Mouse (Mus musculus): Measurements from ENCODE around the gene Vac14. TPM values are rescaled to one million over a fixed set of nuclear protein-coding genes. Genes with fewer than 3 reads are reported as not detected.
A peak's percentile ranks its signal among the peaks of the same experiment; 100 is the strongest.

Vac14 gene
- total RNA-seq, 2 experiments from 2014 or later = 20.8 to 22.4 TPM

DNA sequence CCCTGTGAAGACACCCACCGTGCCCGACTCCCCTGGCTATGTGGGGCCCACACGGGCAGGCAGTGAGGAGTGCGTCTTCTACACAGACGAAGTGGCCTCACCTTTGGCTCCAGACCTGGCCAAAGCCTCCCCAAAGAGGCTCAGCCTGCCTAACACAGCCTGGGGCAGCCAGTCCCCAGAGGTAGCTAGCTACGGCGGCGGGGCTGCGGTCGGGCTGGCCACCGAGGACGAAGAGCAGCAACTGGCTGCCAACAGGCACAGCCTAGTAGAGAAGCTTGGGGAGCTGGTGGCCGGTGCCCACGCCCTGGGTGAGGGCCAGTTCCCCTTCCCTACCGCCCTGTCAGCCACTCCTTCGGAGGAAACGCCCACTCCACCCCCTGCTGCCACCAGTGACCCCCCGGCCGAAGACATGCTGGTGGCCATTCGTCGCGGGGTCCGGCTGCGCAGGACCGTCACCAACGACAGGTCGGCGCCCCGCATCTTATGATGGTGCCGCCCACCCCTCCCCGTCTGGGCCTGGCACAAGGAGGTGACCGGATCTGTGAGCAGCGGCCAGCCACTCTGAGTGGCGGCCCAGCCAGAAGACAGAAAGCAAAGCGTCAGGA, 120.3 kb downstream of the Vac14 start:
- DNase-seq = no peak

DNA sequence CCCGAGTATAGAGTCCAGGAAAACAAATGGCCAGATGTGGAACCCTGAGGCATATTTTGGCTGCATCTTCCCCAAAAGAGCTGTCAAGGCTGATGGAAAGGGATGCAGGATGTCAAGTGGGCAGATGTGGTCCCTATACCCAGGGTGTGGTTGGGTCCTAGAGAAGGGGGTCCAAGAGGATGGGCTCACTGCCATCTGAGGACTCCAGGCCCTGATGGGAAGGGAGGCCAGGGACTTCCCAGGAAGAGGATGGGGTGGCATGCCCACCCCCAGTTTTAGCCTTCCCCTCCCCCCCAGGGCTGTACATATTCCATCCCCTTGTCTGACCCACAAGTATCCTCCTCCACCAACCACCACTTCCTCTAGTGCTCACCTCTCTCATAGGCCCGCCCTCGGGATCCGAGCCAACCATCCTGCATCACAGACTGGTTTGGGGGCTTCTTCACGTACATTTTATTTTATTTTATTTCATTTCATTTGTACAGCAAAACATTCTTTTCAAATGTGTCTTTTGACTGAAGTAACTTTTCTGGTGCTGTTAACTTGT, 122.3 kb downstream of the Vac14 start:
- intact Hi-C loops (cut with DNase I) = no loop called here
- DNase-seq = no peak

More for the DNA sequence above, 120.3 kb downstream of the Vac14 start:
- intact Hi-C loops (cut with DNase I) = no loop called here

DNA sequence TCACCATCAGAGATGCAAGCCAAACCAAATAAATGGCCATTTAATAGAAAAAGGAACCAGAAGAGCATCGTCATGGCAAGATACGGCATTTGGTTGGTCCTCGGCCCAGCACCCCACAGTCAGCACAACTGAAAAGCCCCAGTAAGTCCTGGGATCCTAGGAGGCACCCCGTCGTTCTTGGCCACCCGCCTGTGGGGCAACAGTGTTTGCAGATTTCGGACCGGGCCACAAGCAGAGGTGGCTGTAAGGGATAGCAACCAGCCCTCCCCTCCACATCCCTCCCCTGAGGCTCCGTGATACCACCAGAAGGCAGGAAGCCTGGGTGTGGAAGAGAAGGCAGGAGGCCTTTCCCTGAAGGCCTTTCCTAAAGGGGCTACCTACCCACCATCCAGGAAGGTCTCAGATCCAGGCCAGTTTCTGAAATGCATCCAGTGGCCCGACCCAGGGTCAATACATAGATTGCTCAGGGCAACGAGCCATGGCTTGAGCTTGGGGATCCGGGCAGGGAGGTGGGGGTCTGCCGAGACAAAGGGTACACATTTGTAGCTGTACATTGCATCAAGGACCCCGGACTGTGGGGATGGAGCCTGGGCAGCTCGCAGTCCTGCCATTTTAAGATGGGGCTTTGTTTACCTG, 123.5 kb downstream of the Vac14 start:
- intact Hi-C loops (cut with DNase I) = no loop called here
- DNase-seq = no peak

DNA sequence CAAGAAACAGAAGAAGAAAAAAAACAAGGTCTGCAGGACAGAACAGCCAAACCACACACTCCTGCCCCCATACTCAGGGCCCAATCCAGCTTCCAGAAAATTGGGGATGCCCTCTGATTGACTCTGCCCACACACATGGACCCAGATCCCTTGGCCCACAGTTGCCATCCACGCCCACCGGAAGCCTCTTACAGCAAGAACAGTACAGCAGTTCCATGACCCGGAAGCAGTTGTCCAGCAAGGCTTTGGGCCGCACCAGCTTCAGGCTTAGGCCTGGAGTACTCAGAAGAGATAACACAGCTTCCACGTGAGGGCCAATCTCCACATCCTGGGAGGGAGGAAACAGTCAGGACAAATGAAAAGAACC, 124.0 kb downstream of the Vac14 start:
- intact Hi-C loops (cut with DNase I) = no loop called here
- no peak for DNase-seq

DNA sequence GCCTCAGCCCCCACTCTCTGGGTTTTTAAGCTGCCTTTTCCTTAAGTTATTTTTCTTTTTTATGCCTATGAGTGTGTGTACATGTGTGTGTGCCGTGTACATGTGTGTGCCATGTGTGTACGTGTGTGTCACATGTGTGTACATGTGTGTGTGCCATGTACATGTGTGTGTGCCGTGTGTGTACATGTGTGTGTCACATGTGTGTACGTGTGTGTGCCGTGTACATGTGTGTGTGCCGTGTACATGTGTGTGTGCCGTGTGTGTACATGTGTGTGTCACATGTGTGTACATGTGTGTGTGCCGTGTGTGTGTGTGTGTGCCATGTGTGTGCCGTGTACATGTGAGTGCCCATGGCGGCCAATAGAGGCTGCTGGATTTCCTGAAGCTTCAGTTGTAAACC, 126.8 kb downstream of the Vac14 start:
- intact Hi-C loops (cut with DNase I) = loop anchor here (5.0 kb wide), 2 partner anchors 332 to 347 kb away; partner anchors contain the start of genes Clec18a and Pdpr
- DNase-seq = no peak

DNA sequence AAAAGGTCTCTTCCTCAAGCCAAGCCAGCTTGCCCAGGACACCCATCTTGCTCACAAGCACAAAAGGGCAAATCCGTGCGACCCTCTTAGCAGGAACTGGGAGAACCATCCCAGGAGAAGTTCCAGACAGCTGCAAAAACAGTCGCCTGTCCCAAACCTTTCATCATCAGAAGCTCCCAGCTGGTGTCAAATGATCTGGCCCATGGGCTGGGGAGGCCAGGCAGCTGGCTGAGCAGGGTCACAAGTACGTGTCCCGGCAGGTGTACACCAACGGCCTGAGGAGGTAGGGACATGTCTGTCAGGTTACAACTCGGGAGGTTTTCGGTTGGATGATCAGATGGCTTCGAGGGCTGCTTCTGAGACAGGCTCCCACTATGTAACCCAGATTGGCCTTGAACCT, 128.3 kb downstream of the Vac14 start:
- intact Hi-C loops (cut with DNase I) = loop anchor here (5.0 kb wide), 2 partner anchors 331 to 346 kb away; partner anchors contain the start of genes Clec18a and Pdpr
- DNase-seq = no peak

DNA sequence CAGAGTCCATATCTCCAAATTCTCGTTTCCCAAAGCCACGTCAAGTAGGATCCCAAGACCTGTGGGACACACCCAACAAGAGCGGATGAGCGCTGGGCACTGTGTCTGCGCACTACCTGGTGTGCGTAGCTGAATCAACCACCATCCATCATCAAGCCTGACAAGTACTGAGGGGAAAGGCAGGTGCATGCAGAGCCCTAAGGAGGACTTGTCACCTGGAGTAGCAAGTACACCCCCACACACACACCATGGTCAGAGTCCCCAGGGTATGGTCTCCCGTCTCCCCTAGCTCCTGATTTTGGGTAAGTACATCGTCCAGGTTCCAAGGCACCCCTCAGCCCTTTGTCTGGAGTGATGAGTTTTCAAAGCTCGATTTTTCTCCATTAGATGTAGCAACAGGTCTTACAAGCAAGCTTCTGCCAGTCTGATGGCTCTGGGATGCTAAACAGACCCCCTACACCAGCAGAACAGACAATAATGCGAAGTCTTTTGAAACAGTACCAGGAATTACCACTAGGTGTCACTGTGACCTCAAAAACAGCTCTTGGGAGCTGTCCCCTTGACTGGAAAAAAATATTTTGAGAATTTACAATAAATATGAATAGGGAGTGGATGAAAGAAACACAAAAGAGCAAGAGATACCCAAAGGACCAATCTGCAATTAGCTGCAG, 131.2 kb downstream of the Vac14 start:
- intact Hi-C loops (cut with DNase I) = loop anchor here (2.0 to 5.0 kb wide), 6 partner anchors 59 to 343 kb away; partner anchors contain the start of genes Clec18a and Pdpr
- peak; percentile 60 to 83 for DNase-seq

DNA sequence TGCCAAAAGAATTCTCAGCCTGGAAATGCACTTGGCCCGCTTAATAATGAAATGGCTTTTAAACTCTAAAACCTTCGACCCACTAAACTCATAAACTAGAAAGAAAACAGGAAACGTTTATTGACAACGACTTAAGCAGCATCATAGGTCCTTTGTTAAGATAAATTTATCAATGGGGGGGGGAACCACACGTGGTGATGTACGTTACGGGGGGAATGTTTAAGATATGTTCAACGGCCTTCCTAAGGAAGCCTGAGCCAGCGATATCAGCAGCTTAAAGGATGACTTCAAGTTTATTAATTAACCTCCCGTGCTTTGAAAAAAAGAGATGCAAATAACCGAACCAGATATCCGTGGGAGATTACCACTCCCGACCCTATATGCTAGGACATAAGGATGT, 131.9 kb downstream of the Vac14 start:
- no peak for DNase-seq

DNA sequence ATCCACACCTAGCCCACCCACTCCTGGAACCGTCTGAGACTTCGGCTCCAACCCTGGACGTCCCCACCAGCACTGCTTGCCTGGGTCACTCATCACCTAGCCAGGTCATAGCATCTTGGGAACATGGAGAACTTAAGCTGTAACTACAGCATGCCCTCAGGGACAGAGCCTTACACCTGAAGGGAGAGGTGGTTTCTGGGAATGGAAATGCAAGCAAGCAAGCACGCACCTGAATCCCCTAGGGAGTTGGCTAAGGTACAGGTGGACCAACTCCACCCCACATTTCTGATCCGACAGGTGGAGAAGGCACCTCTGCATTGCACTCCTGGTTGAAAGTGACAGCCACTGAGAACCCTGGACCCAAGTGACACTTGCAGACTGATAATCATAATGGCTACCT, 133.1 kb downstream of the Vac14 start:
- intact Hi-C loops (cut with DNase I) = loop anchor here (2.0 to 5.0 kb wide), 4 partner anchors 57 to 221 kb away; no protein-coding TSS in a partner anchor

More for the DNA sequence above, 131.9 kb downstream of the Vac14 start:
- intact Hi-C loops (cut with DNase I) = loop anchor here (2.0 to 5.0 kb wide), 4 partner anchors 59 to 222 kb away; no protein-coding TSS in a partner anchor

DNA sequence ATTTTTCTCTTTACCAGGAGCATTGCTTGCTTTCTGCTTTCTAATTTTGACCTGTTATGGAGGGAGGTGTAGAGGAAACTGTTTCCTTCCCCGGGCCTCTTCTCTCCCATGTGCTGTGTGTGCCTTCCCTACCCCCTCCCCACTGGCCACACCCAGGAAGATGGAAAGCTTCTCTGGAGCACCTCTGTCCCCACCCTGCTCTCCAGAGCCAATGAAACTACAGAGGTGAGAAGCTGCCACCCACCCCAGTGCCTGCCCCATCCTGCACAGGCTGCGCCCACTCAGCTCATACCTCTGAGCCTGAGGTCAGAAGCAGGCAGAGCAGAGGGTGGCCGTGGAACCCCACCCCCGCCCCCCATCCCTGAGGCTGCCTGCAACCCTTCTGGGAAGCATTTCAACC, 136.3 kb downstream of the Vac14 start:
- DNase-seq = no peak
- intact Hi-C loops (cut with DNase I) = loop anchor here (5.0 kb wide), 2 partner anchors 88 to 218 kb away; no protein-coding TSS in a partner anchor

More for the DNA sequence above, 133.1 kb downstream of the Vac14 start:
- DNase-seq = no peak

DNA sequence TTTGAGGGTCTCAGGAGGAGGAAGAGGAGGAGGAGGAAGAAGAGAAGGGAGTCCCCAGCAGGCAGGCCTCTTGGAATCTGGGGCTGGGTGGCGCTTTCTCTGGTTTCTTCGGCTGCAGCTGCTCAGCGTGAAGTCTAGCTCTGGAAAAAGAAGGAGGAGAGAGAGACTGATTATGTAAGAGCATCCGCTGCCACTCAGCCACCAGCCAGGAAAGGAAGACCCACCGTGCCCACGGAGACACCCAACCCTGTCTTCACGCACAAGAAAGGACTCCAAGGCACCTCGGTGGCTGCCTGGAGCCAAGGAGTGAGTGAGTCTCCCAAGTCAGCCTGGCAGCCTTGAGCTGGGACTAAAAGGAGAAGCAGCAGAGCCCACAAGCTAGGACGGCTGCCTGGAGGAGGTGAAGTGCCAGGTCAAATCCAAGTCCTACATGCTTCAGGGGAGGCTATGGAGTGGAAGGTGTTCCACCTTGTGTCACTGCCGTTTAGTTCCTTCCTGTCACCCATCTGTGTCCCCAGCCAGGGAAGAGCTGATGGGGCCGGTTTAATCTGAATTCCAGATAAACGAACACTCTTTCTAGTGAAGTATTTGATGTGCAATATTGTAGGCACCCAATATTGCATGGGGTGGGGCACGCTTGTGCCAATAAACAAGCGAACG, 137.3 kb downstream of the Vac14 start:
- DNase-seq = no peak
- intact Hi-C loops (cut with DNase I) = no loop called here

DNA sequence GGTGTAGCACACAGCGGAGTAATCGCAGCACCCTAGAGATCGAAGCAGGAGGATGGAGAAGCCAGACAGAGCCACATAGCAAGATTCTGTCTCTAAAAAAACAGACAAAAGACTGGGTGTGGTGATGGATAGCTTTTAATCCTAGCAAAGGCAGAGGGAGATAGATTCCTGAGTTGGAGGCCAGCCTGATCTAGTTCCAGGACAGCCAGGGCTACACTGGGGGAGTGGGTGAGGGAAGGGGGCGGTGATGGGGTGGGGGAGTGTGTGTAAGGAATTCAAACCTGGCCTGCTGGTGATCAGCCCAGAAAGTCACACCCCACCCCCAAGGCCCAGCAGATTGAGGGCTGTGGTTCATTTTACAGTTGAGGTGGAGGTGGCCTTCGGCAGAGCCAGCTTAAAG, 137.8 kb downstream of the Vac14 start:
- intact Hi-C loops (cut with DNase I) = no loop called here
- DNase-seq = no peak

DNA sequence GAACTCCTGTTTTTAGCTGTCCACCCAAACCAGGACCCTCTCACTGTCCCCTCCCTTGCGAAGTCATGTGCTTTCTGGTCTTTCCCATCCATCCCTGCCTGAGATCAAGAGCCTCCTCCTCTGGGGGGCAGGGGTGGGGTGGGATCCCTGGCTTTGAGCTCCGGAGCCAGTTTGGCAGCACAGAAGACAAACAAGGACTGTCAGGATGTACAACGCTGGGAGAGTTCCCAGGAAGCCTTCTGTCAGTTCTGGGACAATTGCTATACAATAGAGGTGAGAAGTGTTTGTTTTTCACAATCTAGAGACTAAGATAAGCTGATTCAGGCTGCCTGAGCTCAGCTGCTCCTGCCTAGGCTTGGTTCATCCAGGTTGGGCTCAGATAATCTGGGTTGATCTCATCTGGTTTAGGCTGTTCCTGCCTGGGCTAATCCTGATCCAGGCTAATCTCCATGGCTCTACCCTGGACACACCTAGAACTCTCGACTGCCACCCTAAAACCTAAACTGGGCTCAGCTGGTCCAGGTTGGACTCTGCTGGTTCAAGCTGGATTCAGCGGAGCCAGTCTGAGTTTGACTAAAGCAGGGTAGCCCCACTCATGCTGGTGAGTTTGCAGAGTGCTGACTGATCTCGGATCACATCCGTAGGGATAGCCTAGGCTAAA, 142.0 kb downstream of the Vac14 start:
- peak in 1 of 2 experiments; percentile 12 for DNase-seq

DNA sequence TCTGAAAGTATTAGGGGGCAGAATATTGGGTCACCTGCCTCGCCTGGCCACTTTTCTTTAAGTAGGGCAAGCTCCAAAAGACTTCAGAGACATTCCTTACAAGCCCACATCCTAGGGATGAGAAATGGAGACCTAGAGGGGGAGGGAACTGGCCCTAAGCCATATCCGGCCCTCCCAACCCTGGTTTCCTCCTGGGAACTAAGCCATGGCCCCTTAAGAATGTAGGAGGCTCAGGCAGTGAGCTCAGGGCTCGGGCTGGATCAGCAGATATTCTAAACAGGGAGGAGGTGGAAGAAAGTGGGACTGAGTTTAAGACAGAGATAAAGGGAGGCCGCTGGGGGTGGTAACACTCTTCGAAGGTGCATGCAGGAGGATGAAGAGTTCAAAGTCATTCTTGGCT, 142.8 kb downstream of the Vac14 start:
- DNase-seq = peak; percentile 78
- intact Hi-C loops (cut with DNase I) = no loop called here

More for the DNA sequence above, 142.0 kb downstream of the Vac14 start:
- intact Hi-C loops (cut with DNase I) = no loop called here

DNA sequence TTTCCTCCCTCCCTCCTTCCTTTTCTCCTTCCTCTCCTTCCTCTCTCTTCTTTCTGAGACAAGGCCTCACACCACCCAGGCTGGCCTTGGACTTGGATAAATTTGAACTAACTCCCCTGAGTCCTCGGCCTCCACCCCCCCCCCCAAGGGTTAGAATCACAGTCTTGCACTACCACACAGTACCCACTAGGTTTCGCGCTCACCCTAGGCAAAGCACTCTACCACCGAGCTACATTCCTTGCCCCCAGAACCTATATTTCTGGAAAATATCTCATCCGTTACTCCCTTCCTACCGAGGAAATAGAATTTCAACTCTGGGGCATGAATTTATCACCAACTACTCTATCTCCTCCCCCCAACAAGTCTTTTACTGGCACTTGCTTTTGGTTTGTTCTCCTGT, 143.6 kb downstream of the Vac14 start:
- DNase-seq = peak in 1 of 2 experiments; percentile 24
- intact Hi-C loops (cut with DNase I) = no loop called here

DNA sequence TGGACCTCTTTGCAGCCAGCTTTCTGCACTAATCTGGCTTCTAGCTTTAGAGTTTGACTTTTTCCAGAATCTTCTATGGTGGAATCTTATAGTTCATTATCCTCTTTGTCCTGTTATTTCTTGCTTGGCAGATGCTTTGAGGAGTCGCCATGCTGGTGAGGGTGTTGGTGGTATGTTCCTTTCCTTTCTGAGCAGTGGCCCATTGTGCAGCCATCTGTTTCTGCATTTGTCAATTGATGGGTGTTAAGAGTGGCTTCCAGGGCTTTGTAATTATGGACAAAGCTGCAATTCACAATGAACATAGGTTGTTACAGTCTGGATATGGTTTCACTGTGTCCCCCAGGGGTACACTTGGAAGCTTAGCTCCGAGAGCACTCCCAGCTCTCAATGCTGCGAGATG, 146.3 kb downstream of the Vac14 start:
- intact Hi-C loops (cut with DNase I) = no loop called here
- no peak for DNase-seq

DNA sequence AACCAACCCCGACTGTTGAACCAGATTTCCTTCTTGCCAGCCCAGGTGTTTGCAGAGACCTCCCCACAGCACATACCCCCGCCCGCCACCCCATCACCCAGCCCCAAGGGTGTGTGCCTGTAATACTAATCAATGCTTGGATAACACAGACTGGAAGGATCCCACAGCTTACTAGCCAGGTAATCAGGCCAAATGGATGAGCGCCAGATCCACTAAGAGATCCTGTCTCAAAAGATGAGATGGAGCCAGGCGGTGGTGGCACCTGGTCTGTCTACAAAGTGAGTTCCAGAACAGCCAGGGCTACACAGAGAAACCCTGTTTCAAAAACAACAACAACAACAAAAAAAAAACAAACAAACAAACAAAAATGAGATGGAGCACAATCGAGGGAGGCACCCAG, 148.9 kb downstream of the Vac14 start:
- DNase-seq = no peak
- intact Hi-C loops (cut with DNase I) = no loop called here

Data from heart, postnatal 10 days (tissue).